Comparison of ENCODE assay signal across 18 mouse cellular contexts in genomic region chr9:46352651-46353329, GRCm38 (mm10). TPM values are rescaled to one million over a fixed set of nuclear protein-coding genes. Genes with fewer than 3 reads are reported as not detected.
DNase-seq lines count a peak whose midpoint lies in the region; ATAC-seq and TF ChIP-seq lines count a peak whose summit lies in the region.
"Had no signal": no experiment of that assay in that cellular context is flagged by ENCODE, and none has a peak within 500 bp of the region (broad histone marks: within the 10 kb centered on the region; RNA-seq: fewer than 3 reads in every experiment).

No protein-coding gene starts in this region.

- no peaks in the 10 kb centered on the region for H3K36me3 ChIP-seq in heart, embryonic 11.5 days (ENCODE audit: control insufficient read depth, insufficient read depth, low read length)
- H3K36me3 ChIP-seq in lung, embryonic 14.5 days (ENCODE audit: insufficient read depth), result no peaks in the 10 kb centered on the region
- H3K36me3 ChIP-seq in neural tube, embryonic 12.5 days, result no peaks in the 10 kb centered on the region
- no peaks in the 10 kb centered on the region for H3K36me3 ChIP-seq in neural tube, embryonic 14.5 days (ENCODE audit: control insufficient read depth, insufficient read depth, low read length)
- H3K36me3 ChIP-seq: embryonic facial prominence, embryonic 10.5 days; liver, embryonic 12.5 days had no signal

- TF ChIP-seq CTCF in lung, embryonic 14.5 days (IDR thresholded peaks at IDR 0.05; ENCODE audit: low read depth), result no peak

- intact Hi-C loops in heart, postnatal 36 days (cut with DNase I), result loop anchor here (10.0 kb wide), 1 partner anchor 252 kb away; no protein-coding TSS in a partner anchor

- ATAC-seq in heart, embryonic 11.5 days (replicated peaks; ENCODE audit: insufficient number of reproducible peaks, low FRiP score, low TSS enrichment), result peak; percentile 69; the same call in 1 of the 2 replicates
- ATAC-seq in lung, embryonic 14.5 days (ENCODE audit: insufficient read depth), result peak; percentile 81
- ATAC-seq in neural tube, embryonic 12.5 days (ENCODE audit: low FRiP score, low read depth), result 0 out of 2 replicates have a peak, but pooled peaks have one; percentile 33
- ATAC-seq in neural tube, embryonic 14.5 days (ENCODE audit: low read depth), result 0 out of 2 replicates have a peak, but pooled peaks have one; percentile 46
- ATAC-seq: liver, embryonic 12.5 days had no signal

- no peak overlapping the region for H3K4me3 ChIP-seq in heart, embryonic 11.5 days (ENCODE audit: low read depth, low read length)
- no peak overlapping the region for H3K4me3 ChIP-seq in lung, embryonic 14.5 days (ENCODE audit: low read depth, low read length)
- H3K4me3 ChIP-seq in neural tube, embryonic 12.5 days, result no peak overlapping the region
- no peak overlapping the region for H3K4me3 ChIP-seq in neural tube, embryonic 14.5 days (ENCODE audit: low read depth, low read length)
- H3K4me3 ChIP-seq: embryonic facial prominence, embryonic 10.5 days; erythroblast, embryonic 14.5 days; liver, embryonic 12.5 days; megakaryocyte, embryonic 14.5 days had no signal

- peaks cover 26% of the 10 kb centered on the region for H3K27me3 ChIP-seq in heart, embryonic 11.5 days (ENCODE audit: control insufficient read depth, insufficient read depth, low read length)
- H3K27me3 ChIP-seq in lung, embryonic 14.5 days (ENCODE audit: insufficient read depth, low read length), result peaks cover 9% of the 10 kb centered on the region; the same call in 1 of the 2 replicates
- no peaks in the 10 kb centered on the region for H3K27me3 ChIP-seq in neural tube, embryonic 12.5 days (replicated peaks)
- no peaks in the 10 kb centered on the region for H3K27me3 ChIP-seq in neural tube, embryonic 14.5 days (ENCODE audit: control insufficient read depth, insufficient read depth, low read length)

- WGBS in heart, embryonic 11.5 days (ENCODE audit: insufficient replicate concordance), result 38% methylated on average over 12 of the region's 12 CpGs
- 26% methylated on average over 12 of the region's 12 CpGs for WGBS in lung, embryonic 14.5 days
- 53% methylated on average over 12 of the region's 12 CpGs for WGBS in neural tube, embryonic 12.5 days
- WGBS in neural tube, embryonic 14.5 days, result 44% methylated on average over 12 of the region's 12 CpGs

- H3K4me2 ChIP-seq in heart, embryonic 11.5 days, result no peak overlapping the region
- H3K4me2 ChIP-seq in lung, embryonic 14.5 days, result peak overlapping the region; percentile 38
- H3K4me2 ChIP-seq in neural tube, embryonic 12.5 days (replicated peaks), result peak overlapping the region; percentile 9; the same call in 1 of the 2 replicates
- H3K4me2 ChIP-seq in neural tube, embryonic 14.5 days (ENCODE audit: low read depth, low read length), result no peak overlapping the region
- H3K4me2 ChIP-seq: liver, embryonic 12.5 days had no signal

- no peak for DNase-seq in heart, postnatal 36 days
- peak; percentile 70 for DNase-seq in lung, embryonic 14.5 days
- no peak for DNase-seq in lung, postnatal 36 days
- no peak for DNase-seq in neural tube, embryonic 10.5 days (ENCODE audit: extremely low spot score, low spot score)
- DNase-seq in thymus, postnatal 0 days (ENCODE audit: low spot score), result no peak
- DNase-seq: gastrocnemius, postnatal 14 days; kidney, postnatal 14 days had no signal

- no peaks in the 10 kb centered on the region for H3K9me3 ChIP-seq in heart, embryonic 11.5 days (replicated peaks; ENCODE audit: control insufficient read depth, low read length)
- H3K9me3 ChIP-seq in lung, embryonic 14.5 days (ENCODE audit: low read depth, low read length), result no peaks in the 10 kb centered on the region
- H3K9me3 ChIP-seq in neural tube, embryonic 12.5 days, result no peaks in the 10 kb centered on the region
- no peaks in the 10 kb centered on the region for H3K9me3 ChIP-seq in neural tube, embryonic 14.5 days (ENCODE audit: control insufficient read depth, low read length)
- H3K9me3 ChIP-seq: embryonic facial prominence, embryonic 10.5 days; liver, embryonic 12.5 days; megakaryocyte, embryonic 14.5 days had no signal

- no peak overlapping the region for H3K9ac ChIP-seq in heart, embryonic 11.5 days (ENCODE audit: low read depth, low read length)
- no peak overlapping the region for H3K9ac ChIP-seq in lung, embryonic 14.5 days
- H3K9ac ChIP-seq in neural tube, embryonic 12.5 days, result no peak overlapping the region
- H3K9ac ChIP-seq in neural tube, embryonic 14.5 days (replicated peaks; ENCODE audit: low read depth, low read length), result no peak overlapping the region
- H3K9ac ChIP-seq: liver, embryonic 12.5 days had no signal

- H3K4me1 ChIP-seq in heart, embryonic 11.5 days (ENCODE audit: control insufficient read depth, insufficient read depth, low read length), result no peaks in the 10 kb centered on the region
- peaks cover 4% of the 10 kb centered on the region; the same call in 1 of the 2 replicates for H3K4me1 ChIP-seq in lung, embryonic 14.5 days (ENCODE audit: insufficient read depth)
- H3K4me1 ChIP-seq in neural tube, embryonic 12.5 days, result peaks cover 29% of the 10 kb centered on the region
- H3K4me1 ChIP-seq in neural tube, embryonic 14.5 days (ENCODE audit: control insufficient read depth, insufficient read depth, low read length), result peaks cover 9% of the 10 kb centered on the region; the same call in 1 of the 2 replicates
- H3K4me1 ChIP-seq: liver, embryonic 12.5 days had no signal

- no peak overlapping the region for H3K27ac ChIP-seq in heart, embryonic 11.5 days (ENCODE audit: low read depth, low read length)
- H3K27ac ChIP-seq in lung, embryonic 14.5 days (ENCODE audit: low read depth), result no peak overlapping the region
- no peak overlapping the region for H3K27ac ChIP-seq in neural tube, embryonic 12.5 days
- H3K27ac ChIP-seq in neural tube, embryonic 14.5 days (ENCODE audit: low read depth, low read length), result no peak overlapping the region
- H3K27ac ChIP-seq: liver, embryonic 12.5 days had no signal

RNA-seq across cellular contexts. Expression of gene 4931429L15Rik, which starts 33.0 kb away (rescaled TPM):
- polyA plus RNA-seq in heart, embryonic 11.5 days (2014; fragmentation: Nextera tagmentation; extraction: Ambion mirVana), result not detected in 2 replicates
- total RNA-seq in heart, postnatal 36 days (2021), result not detected
- not detected in 2 replicates for polyA plus RNA-seq in lung, embryonic 14.5 days (2014; fragmentation: Nextera tagmentation; extraction: Ambion mirVana)
- polyA plus RNA-seq in neural tube, embryonic 12.5 days (2016; fragmentation: Nextera tagmentation; extraction: Ambion mirVana), result 0.18 TPM in 1 of 2 replicates, not detected in the other
- polyA plus RNA-seq in neural tube, embryonic 14.5 days (2014; fragmentation: Nextera tagmentation; extraction: Ambion mirVana), result not detected in 2 replicates
- polyA plus RNA-seq in thymus, postnatal 0 days (2015; fragmentation: Nextera tagmentation; extraction: Ambion mirVana), result not detected in 2 replicates
- total RNA-seq: gastrocnemius, postnatal 14 days; layer of hippocampus, postnatal 10 days; left cerebral cortex, postnatal 14 days had no signal
- polyA plus RNA-seq: embryonic facial prominence, embryonic 10.5 days; erythroblast, embryonic 14.5 days; heart, embryonic 16.5 days; intestine, postnatal 0 days; liver, embryonic 12.5 days had no signal

Comparison
In these comparisons a context has a peak if more than half of its experiments do, and no peak if none do; other contexts are left out.
1. H3K4me2 ChIP-seq: peak in lung, embryonic 14.5 days (single experiment) and neural tube, embryonic 12.5 days (single experiment); none in heart, embryonic 11.5 days (single experiment) and neural tube, embryonic 14.5 days (single experiment).
2. Peak in every context shown above with its lines, with median percentiles within 50 percentile points of each other: ATAC-seq.